Mouse (Mus musculus) liver, embryonic 15.5 days (tissue): ENCODE data around the gene Fads1. TPM values are rescaled to one million over a fixed set of nuclear protein-coding genes. Genes with fewer than 3 reads are reported as not detected.
"Not testable (repeated sequence)": the region's sequence is repeated elsewhere in the genome, so short reads cannot be mapped to it uniquely, and the experiment has no call there.

ENCODE experiments used
- ATAC-seq: fragments of 200-750 bp; cut with Nextera tagmentation; 2 replicates; pipeline ENCODE4 v1.8.0; 2017; ENCODE audit warnings: moderate number of reproducible peaks, mild to moderate bottlenecking, moderate library complexity; ENCODE audit not compliant: insufficient read depth
- H3K27ac ChIP-seq: fragments of 300-500 bp; sonication (generic); replicated peaks from 2 replicates; pipeline ENCODE4 v1.5.1; 2015; ENCODE audit warnings: mild to moderate bottlenecking, inconsistent platforms
- H3K27me3 ChIP-seq: fragments of 300-500 bp; sonication (generic); 2 replicates; pipeline ENCODE4 v1.6.1; 2015; ENCODE audit warnings: mild to moderate bottlenecking, inconsistent platforms
- H3K36me3 ChIP-seq: fragments of 300-500 bp; sonication (generic); replicated peaks from 2 replicates; pipeline ENCODE4 v1.6.1; 2015; ENCODE audit warnings: moderate library complexity, mild to moderate bottlenecking, inconsistent platforms
- H3K4me1 ChIP-seq: fragments of 300-500 bp; sonication (generic); replicated peaks from 2 replicates; pipeline ENCODE4 v1.6.1; 2015; ENCODE audit warnings: inconsistent platforms
- H3K4me2 ChIP-seq: fragments of 300-500 bp; sonication (generic); 2 replicates; pipeline ENCODE4 v1.6.1; 2015; ENCODE audit warnings: moderate library complexity, mild to moderate bottlenecking, inconsistent platforms
- H3K4me3 ChIP-seq: fragments of 300-500 bp; sonication (generic); replicated peaks from 2 replicates; pipeline ENCODE4 v1.5.1; 2015; ENCODE audit warnings: mild to moderate bottlenecking, inconsistent platforms
- H3K9ac ChIP-seq: fragments of 300-500 bp; sonication (generic); 2 replicates; pipeline ENCODE4 v1.6.1; 2015; ENCODE audit warnings: moderate library complexity, mild to moderate bottlenecking, inconsistent platforms
- H3K9me3 ChIP-seq: fragments of 300-500 bp; sonication (generic); replicated peaks from 2 replicates; pipeline ENCODE4 v1.6.1; 2016; ENCODE audit warnings: inconsistent platforms
- WGBS: fragments of 180-500 bp; shearing (Covaris S2); methylation state at CpG from one replicate; pipeline ENCODE4 v1.1.7; 2015; ENCODE audit warnings: mixed read lengths; ENCODE audit not compliant: insufficient replicate concordance; 5-methylcytosine and 5-hydroxymethylcytosine counted together
- polyA plus RNA-seq: library from polyadenylated mRNA; unstranded; fragments of >200 nt; fragmentation: Nextera tagmentation; extraction: Ambion mirVana; gene quantifications from 2 replicates; pipeline ENCODE4 v1.2.1, GENCODE M21; 2015

The Fads1 gene
- polyA plus RNA-seq, 1 experiment from 2014 or later, result 73.6 TPM

DNA sequence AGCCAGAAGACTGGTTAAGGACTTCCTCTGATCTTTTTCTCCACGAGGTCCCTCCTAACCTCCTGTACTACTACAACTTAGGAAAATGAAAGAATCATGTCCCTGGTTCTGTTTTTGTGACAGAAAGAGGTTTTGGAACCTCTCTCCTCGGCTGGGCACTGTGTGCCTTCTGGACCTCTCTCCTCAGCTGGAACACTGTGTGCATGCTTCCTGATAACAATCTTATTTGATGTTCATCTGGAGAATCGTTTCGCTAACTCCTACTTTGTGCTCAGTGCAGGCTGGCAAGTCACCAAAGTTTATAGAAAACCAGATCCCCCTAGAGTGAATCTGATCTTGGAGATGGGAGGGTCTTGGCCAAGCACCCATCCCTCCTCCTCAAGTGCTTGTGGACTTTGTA lies 15.6 kb upstream of the Fads1 start:
- H3K4me1 ChIP-seq, result peaks cover 25% of the 10 kb centered on the region
- no peak overlapping the region for H3K27ac ChIP-seq
- no peak for ATAC-seq
- 0 out of 2 replicates have a peak, but pooled peaks cover 3% of the 10 kb centered on the region for H3K27me3 ChIP-seq
- no peak overlapping the region for H3K4me2 ChIP-seq
- H3K9ac ChIP-seq, result no peak overlapping the region
- H3K9me3 ChIP-seq, result no peaks in the 10 kb centered on the region
- no peaks in the 10 kb centered on the region for H3K36me3 ChIP-seq
- H3K4me3 ChIP-seq, result no peak overlapping the region
- 54% methylated on average over 4 of the region's 4 CpGs for WGBS

GRCm38 (mm10) chr19:10167951-10168350 lies 14.7 kb upstream of the Fads1 start:
- ATAC-seq, result no peak
- H3K4me1 ChIP-seq, result peaks cover 33% of the 10 kb centered on the region
- no peak overlapping the region for H3K4me2 ChIP-seq
- H3K27ac ChIP-seq, result no peak overlapping the region
- no peak overlapping the region for H3K4me3 ChIP-seq
- 0 out of 2 replicates have a peak, but pooled peaks cover 3% of the 10 kb centered on the region for H3K27me3 ChIP-seq
- no peak overlapping the region for H3K9ac ChIP-seq
- no peaks in the 10 kb centered on the region for H3K36me3 ChIP-seq
- H3K9me3 ChIP-seq, result no peaks in the 10 kb centered on the region
- 76% methylated on average over 1 of the region's 1 CpGs for WGBS

GRCm38 (mm10) chr19:10168441-10168840 lies 14.2 kb upstream of the Fads1 start:
- Histone ChIP-seq H3K4me1 (peaks cover 38% of the 10 kb centered on the region), H3K9ac (no peak overlapping the region)
- 70% methylated on average over 3 of the region's 3 CpGs for WGBS

DNA sequence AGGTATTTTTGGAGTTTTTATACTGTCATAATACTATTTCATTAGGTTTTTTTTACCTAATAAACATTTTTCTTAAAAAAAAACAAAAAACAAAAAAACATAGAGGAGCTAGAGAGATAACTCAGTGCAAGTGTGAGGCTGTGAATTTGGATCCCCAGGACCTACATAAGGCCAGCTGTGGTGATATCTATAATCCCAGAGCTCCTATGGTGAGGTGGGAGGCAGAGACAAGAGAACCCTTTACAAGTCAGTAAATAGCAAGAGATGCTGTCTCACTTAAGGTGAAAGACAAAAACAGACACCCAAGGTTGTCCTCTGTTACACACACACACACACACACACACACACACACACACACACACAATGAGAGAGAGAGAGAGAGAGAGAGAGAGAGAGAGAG lies 13.5 kb upstream of the Fads1 start:
- ATAC-seq, result no peak
- H3K9me3 ChIP-seq, result no peaks in the 10 kb centered on the region
- no peaks in the 10 kb centered on the region for H3K27me3 ChIP-seq
- no peaks in the 10 kb centered on the region for H3K36me3 ChIP-seq
- H3K4me3 ChIP-seq, result no peak overlapping the region
- no peak overlapping the region for H3K4me2 ChIP-seq
- H3K9ac ChIP-seq, result no peak overlapping the region
- H3K27ac ChIP-seq, result no peak overlapping the region
- peaks cover 45% of the 10 kb centered on the region for H3K4me1 ChIP-seq

More at GRCm38 (mm10) chr19:10168441-10168840, 14.2 kb upstream of the Fads1 start:
- no peak for ATAC-seq
- Histone ChIP-seq H3K4me3 (no peak overlapping the region), H3K36me3 (no peaks in the 10 kb centered on the region), H3K27me3 (0 out of 2 replicates have a peak, but pooled peaks cover 3% of the 10 kb centered on the region), H3K4me2 (no peak overlapping the region), H3K9me3 (no peaks in the 10 kb centered on the region), H3K27ac (no peak overlapping the region)

DNA sequence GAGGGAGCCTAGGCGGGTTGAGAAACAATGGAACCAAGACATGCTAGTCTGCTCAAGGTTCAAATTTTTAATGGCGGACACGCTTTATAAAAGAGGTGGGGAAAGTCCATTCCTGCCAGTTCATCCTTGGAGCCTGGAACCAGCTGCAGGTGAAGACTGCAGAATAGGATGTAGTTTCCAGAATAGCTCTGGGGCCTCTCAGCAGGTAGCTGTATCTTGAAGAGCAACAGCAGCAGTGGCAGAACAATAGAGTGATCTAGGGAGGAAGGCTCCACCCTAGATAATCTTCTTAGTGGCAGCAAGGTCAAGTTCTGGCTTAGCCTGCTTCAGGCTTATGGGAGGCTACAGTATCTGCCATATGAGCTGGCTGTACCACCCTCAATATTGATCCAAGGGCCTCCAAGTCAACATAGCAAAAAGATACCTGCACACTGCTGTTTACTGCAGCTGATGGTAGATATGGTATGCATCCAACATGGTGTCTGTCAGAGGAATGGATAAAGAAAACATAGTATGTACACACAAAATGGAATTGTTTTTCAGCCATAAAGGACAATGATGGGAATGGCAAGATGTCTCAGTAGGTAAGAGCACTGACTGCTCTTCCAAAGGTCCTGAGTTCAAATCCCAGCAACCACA lies 12.9 kb upstream of the Fads1 start:
- 87% methylated on average over 3 of the region's 3 CpGs for WGBS
- not testable (repeated sequence) for H3K27ac ChIP-seq, H3K9ac ChIP-seq, H3K4me2 ChIP-seq, H3K4me3 ChIP-seq, H3K36me3 ChIP-seq, ATAC-seq, H3K27me3 ChIP-seq, H3K9me3 ChIP-seq
- H3K4me1 ChIP-seq, result peaks cover 50% of the 10 kb centered on the region

DNA sequence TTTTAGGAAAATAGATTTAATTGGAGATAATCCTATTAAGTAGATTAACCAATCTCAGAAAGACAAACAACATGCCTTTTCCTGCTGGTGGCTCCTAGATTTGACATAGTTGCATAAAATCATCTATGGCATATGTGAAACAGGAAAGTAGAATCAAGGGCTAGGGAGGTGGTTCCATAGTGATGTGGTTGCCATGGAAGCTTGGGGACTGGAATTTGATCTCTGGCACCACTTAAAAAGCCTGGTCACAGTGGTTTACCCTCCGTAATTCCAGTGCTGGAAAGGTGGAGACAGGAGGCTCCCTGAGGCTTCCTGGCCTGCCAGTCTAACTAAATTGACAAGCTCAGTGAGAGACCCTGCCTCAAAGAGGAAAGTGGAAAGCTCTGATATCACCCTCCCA lies 12.2 kb upstream of the Fads1 start:
- ATAC-seq, result no peak
- WGBS, result 63% methylated on average over 1 of the region's 1 CpGs
- H3K9me3 ChIP-seq, result no peaks in the 10 kb centered on the region

GRCm38 (mm10) chr19:10171359-10171758 lies 11.3 kb upstream of the Fads1 start:
- H3K9ac ChIP-seq, result no peak overlapping the region
- H3K4me1 ChIP-seq, result peaks cover 58% of the 10 kb centered on the region
- H3K4me3 ChIP-seq, result no peak overlapping the region
- no peak overlapping the region for H3K4me2 ChIP-seq
- no peak for ATAC-seq
- no peaks in the 10 kb centered on the region for H3K27me3 ChIP-seq
- H3K9me3 ChIP-seq, result no peaks in the 10 kb centered on the region
- no peaks in the 10 kb centered on the region for H3K36me3 ChIP-seq
- 64% methylated on average over 7 of the region's 7 CpGs for WGBS
- peak overlapping the region; percentile 91 for H3K27ac ChIP-seq

More for the DNA sequence above, 12.2 kb upstream of the Fads1 start:
- peaks cover 53% of the 10 kb centered on the region for H3K4me1 ChIP-seq
- no peak overlapping the region for H3K9ac ChIP-seq
- H3K27me3 ChIP-seq, result no peaks in the 10 kb centered on the region
- H3K27ac ChIP-seq, result peak overlapping the region; percentile 91
- no peak overlapping the region for H3K4me3 ChIP-seq
- no peak overlapping the region for H3K4me2 ChIP-seq
- no peaks in the 10 kb centered on the region for H3K36me3 ChIP-seq

- H3K4me1 ChIP-seq, result peaks cover 58% of the 10 kb centered on the region
- H3K9ac ChIP-seq, result no peak overlapping the region
- no peak for ATAC-seq
- no peaks in the 10 kb centered on the region for H3K27me3 ChIP-seq
- peak overlapping the region; percentile 91 for H3K27ac ChIP-seq
- H3K4me3 ChIP-seq, result no peak overlapping the region
- H3K36me3 ChIP-seq, result no peaks in the 10 kb centered on the region
- 0 out of 2 replicates have a peak overlapping the region, but pooled peaks have one; percentile 14 for H3K4me2 ChIP-seq
- no peaks in the 10 kb centered on the region for H3K9me3 ChIP-seq
These were observed 10.8 kb upstream of the Fads1 start for GRCm38 (mm10) chr19:10171846-10172245.

GRCm38 (mm10) chr19:10173116-10173718 lies 9.5 kb upstream of the Fads1 start:
- Histone ChIP-seq H3K36me3 (no peaks in the 10 kb centered on the region), H3K27me3 (no peaks in the 10 kb centered on the region), H3K4me2 (peak overlapping the region; percentile 66), H3K4me1 (peaks cover 65% of the 10 kb centered on the region), H3K9ac (peak overlapping the region; percentile 36; the same call in 1 of the 2 replicates), H3K27ac (peak overlapping the region; percentile 91), H3K4me3 (peak overlapping the region; percentile 9), H3K9me3 (no peaks in the 10 kb centered on the region)
- ATAC-seq, result peak; percentile 92
- 22% methylated on average over 5 of the region's 5 CpGs for WGBS

- no peak overlapping the region for H3K4me3 ChIP-seq
- H3K4me1 ChIP-seq, result peaks cover 65% of the 10 kb centered on the region
- H3K9me3 ChIP-seq, result no peaks in the 10 kb centered on the region
- H3K36me3 ChIP-seq, result no peaks in the 10 kb centered on the region
- H3K27ac ChIP-seq, result peak overlapping the region; percentile 91
- ATAC-seq, result peak; percentile 24
- 49% methylated on average over 7 of the region's 7 CpGs for WGBS
- H3K4me2 ChIP-seq, result peak overlapping the region; percentile 66
- no peaks in the 10 kb centered on the region for H3K27me3 ChIP-seq
- peak overlapping the region; percentile 36; the same call in 1 of the 2 replicates for H3K9ac ChIP-seq
These were observed 8.7 kb upstream of the Fads1 start for GRCm38 (mm10) chr19:10173844-10174539.

DNA sequence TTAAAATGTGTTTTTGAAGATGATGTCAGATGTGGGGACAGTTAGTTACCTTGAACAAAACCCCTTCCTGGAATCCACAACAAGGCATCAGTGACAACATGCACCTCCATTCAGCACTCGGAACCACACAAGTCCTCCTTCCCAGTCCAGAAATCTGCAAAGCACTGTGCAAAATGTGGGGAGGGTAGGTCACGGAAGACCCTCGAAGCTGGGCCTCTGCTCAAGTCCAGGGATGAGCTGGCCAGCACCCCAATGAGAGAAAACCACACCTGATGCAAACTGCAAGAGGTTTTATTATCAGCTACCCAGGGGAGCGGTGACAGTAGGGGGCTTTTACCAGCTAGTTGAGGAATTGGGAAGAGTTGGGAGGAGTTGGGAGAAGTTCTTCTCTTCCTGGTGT lies 7.7 kb upstream of the Fads1 start:
- no peaks in the 10 kb centered on the region for H3K9me3 ChIP-seq
- H3K36me3 ChIP-seq, result no peaks in the 10 kb centered on the region
- H3K9ac ChIP-seq, result no peak overlapping the region
- H3K27ac ChIP-seq, result no peak overlapping the region
- H3K4me2 ChIP-seq, result no peak overlapping the region
- H3K4me3 ChIP-seq, result no peak overlapping the region
- no peak for ATAC-seq
- H3K4me1 ChIP-seq, result peaks cover 56% of the 10 kb centered on the region
- 68% methylated on average over 4 of the region's 4 CpGs for WGBS
- no peaks in the 10 kb centered on the region for H3K27me3 ChIP-seq
